Mouse (Mus musculus) adipocyte (in vitro differentiated cells): ENCODE data around the gene Olfr510.
"Not testable (repeated sequence)": the region's sequence is repeated elsewhere in the genome, so short reads cannot be mapped to it uniquely, and the experiment has no call there.

Source experiments
- DNase-seq: peaks from one replicate; pipeline ENCODE4 v3.0.0-alpha.2; 2016; ENCODE audit warnings: low spot score

Gene Olfr510

DNA sequence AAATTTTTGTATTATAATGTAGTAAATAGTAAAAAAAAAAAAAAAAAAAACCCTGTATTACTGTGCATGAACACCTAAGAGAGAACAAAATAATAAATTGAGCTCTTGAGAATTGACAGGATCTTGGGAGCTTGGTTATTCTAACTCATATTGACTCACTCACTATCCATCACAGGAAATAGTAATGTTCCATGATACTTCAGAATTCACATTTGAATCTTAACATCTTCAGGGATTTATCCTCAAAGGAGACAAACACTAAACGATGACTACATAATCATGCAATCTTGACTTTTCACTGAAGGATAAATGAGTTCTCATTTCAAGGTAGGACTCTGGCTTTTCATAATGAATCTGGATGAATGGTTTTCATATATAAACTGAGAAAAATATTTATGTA lies at the start of gene Olfr510:
Gene Olfr510, plus strand, starts transcription at position 301 of the 400 bp plus-strand sequence.
- DNase-seq, result no peak

GRCm38 (mm10) chr7:108616781-108617180 lies 49.4 kb upstream of the Olfr510 start:
- not testable (repeated sequence) for DNase-seq

DNA sequence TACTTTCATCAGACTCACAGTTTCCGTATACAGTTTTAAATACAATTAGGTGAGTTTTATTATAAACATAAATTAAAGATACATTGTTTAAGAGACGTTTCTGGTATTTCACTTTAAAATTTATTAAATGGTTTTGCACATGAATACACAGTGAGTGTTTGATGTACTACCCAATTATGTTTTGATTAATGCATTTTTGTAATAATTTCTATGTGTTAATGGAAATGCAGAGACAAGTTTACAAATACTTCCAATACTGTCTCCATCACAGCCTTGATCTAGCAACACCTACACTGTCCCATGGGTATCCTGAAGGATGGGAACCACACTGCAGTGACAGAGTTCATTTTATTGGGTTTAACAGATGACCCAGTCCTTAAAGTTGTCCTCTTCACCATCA lies 44.7 kb upstream of the Olfr510 start, which contains the start of gene Olfr507:
Gene Olfr507, plus strand, starts transcription at position 301 of the 400 bp plus-strand sequence.
- no peak for DNase-seq

GRCm38 (mm10) chr7:108629694-108630093 lies 36.5 kb upstream of the Olfr510 start, which contains the start of gene Olfr508:
Olfr508 (plus strand) TSS chr7:108629994.
- DNase-seq, result no peak

GRCm38 (mm10) chr7:108651806-108652205 lies 14.4 kb upstream of the Olfr510 start, which contains the start of gene Olfr509:
Olfr509 (minus strand) TSS chr7:108651906.
- no peak for DNase-seq

DNA sequence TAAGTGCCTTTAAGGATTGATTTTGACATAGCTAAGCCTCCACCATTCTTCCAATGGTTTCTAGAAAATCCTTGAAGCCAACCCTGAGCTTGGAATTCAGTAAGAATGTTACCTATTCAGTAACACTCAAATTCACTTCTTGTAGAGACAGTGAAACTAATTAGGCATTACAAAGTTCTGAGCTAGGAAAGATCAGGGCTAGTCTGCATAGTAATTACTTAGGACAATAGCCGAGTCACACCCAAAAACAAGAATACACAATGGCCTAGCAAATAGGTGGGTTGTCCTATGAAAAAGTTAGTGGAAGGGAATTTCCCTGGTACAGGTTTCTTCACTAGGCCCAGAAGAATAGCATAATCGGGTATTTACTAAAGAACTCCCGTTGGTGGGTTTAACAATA lies 3.8 kb upstream of the Olfr510 start:
- DNase-seq, result no peak

DNA sequence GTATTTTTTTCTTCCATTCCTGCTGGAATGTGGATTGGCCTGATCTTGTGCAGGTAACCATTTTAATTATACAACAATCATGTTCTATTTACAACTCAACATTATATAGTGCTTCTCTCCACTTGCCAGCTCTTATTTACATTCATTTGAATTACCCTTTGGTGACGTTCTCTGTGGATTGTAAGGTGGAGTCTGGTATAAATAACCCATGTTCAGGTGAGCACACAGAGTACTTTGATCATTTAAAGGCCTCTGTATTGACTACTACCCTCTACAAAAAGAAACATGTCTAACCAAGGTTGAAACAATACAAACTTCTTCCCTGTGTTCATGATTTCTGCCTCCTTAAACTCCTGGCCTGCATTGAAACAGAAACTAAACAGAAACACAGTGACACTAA lies 4.8 kb downstream of the Olfr510 start:
- no peak for DNase-seq

DNA sequence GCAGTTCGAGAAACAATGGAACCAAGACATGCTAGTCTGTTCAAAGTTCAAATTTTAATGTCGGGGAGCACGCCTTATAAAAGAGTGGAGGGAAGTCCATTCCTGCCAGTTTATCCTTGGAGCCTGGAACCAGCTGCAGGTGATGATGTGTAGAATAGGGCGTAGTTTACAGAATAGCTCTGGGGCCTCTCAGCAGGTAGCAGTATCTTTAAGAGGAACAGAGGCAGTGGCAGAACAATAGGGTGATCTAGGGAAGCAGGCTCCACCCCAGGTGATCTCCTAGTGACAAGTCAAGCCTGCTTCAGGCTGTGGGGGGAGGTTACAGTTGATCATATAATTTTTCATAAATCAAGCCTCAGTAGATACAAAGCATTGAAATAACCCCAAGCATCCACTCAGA lies 12.7 kb downstream of the Olfr510 start:
- DNase-seq, result no peak

- no peak for DNase-seq
These were observed 46.8 kb downstream of the Olfr510 start, which contains the start of gene Olfr512 for GRCm38 (mm10) chr7:108713020-108713419. Olfr512 (plus strand) TSS chr7:108713320.
